Mouse (Mus musculus): ENCODE measurements at regions not wholly inside any gene's neighbourhood (a gene's known extent, or its start where the extent isn't known, plus 50 kb on each side); places are given as distances from the start of the nearest gene placed in this dataset.

- DNase-seq (ENCODE audit: low spot score): no peak
These were observed 518.5 kb downstream of the Rnf144a start for GRCm38 (mm10) chr12:25896543-25896942.

- DNase-seq (ENCODE audit: low spot score): no peak
These were observed 519.4 kb downstream of the Rnf144a start for GRCm38 (mm10) chr12:25895691-25896090.

DNA sequence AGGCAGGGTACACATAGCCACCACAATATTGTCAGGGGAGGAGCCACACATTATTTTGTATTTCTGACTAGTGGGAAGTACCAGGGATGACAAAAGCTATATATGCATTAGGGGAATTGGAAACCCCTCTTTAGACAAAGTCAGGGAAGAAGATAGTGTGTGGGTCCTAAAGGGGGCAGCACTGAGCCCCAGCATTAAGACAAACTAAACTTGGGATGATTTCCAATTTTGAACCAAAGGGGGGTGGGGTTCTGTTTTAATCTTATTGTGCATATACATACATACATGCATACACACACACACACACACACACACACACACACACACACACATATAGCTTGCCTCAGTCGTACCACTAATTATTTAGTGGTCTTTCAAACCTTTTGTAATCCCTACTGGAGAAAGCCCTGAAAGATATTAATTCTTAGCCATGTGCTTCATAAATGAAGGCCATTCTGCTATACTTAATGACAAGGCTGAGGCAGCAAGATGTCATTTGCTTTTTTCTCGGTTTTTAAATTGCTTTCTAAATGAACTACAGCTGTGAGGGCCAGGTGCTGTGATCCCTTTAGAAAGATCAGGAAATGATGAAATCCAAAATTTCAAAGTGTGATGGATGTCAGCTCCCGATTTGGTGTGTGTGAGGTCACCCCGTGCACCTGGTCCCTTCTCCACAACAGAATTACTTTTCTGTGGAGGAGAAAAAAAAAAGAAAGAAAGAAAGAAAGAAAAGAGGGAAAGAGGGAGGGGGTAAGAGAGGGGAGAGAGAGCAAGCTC, 523.5 kb downstream of the Rnf144a start:
- DNase-seq (ENCODE audit: low spot score): no peak

GRCm38 (mm10) chr12:25890722-25891121, 524.3 kb downstream of the Rnf144a start:
- DNase-seq (ENCODE audit: low spot score): peak; percentile 58

DNA sequence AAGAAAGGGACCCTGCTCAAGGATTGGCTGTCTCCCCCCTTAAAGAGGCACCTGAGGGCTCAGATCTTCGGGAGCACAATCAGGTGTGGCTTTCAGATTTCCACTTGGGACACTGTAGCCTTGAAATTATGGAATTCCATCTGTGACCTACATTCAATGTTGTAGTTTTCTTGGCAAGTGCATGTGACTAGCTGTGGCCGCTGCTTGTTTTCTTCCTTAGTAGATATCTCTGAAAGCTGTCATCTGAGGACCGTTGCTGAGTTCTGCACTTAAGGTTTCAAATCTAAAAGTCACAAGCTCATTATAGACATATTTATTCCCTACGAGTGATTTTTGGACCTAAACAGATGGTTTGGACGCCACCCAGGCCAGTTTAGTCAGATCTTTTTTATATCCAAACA, 531.3 kb downstream of the Rnf144a start:
- DNase-seq (ENCODE audit: low spot score): no peak

DNA sequence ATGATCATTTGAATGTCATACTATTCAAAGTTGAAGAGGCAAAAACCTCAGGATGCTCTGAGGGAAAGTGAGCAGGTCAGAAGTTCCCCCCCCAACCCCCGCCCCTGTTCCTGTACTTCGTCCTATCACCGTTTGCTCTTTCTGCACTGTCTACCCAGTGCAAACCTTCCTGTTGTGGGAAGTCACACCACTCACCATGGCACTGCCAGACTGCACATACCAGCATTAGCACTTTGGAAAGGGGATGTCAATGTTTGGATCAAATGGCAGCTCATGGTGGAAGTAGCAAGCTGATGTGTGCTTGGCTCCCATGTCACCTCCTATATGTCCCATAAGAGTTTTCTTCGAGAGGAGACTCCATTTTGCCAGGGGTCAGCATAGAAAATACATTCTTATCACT, 543.2 kb downstream of the Rnf144a start:
- DNase-seq (ENCODE audit: low spot score): no peak

DNA sequence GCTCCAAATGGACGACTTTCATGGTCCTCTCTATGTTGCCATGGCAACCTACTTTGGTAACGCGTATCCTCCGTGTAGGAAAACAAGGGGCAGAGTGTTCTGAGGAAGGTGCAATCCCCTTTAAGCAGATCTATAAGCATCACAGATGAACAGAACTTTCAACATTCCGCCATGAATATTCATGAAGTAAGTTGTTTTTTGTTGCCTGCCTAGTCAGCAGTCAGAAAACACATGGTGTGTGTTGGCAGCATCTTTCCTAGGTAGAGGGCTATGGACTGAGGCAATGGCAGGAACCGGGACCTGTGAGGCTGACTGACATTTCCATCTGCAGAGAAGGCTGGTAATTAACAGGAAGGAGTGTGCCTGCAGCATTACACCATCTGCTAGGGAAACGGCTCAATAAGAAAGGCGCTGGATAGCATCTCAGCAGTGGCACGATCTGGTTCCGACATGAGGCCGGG, 544.0 kb downstream of the Rnf144a start:
- no peak for DNase-seq (ENCODE audit: low spot score)

DNA sequence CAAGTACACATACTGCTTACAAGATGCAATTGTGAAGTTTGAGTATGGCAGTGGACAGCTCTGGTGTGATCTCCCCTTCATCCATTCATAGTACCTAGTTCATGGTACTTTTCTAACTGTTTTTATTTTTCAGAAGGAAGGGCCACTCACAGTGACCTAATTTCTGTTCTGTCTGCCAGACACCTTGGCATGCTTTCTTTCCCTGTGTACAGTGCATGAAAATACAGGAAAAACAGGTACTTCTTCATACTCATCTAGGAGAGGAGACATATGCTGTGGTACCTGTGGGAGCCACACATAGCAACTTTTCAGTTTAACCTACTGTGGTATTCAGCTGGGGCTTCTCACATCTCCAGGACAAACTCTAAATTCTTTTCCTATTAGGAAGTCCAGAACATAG, 545.2 kb downstream of the Rnf144a start:
- no peak for DNase-seq (ENCODE audit: low spot score)

DNA sequence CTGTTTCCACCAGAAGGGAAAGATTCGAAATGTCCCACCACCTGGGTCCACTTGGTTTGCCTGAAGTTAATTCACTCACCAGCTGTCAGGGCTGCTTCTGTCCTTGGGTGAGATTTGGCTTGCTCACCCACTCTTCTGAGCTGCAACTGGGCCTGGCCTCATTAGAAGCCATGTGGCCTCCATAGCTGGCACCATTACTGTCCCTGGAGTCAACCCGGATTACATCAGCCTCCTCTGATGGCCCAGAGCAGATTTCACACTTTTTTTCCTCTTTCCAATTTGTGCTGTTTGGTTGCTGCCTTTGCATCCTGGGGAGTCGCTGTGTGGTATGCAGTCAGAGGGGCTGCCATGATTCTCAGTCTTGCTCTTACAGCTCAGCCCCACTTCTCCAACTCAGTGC, 550.0 kb downstream of the Rnf144a start:
- DNase-seq (ENCODE audit: low spot score): no peak

- no peak for DNase-seq (ENCODE audit: low spot score)
These were observed 550.8 kb downstream of the Rnf144a start for GRCm38 (mm10) chr12:25864113-25864852.

DNA sequence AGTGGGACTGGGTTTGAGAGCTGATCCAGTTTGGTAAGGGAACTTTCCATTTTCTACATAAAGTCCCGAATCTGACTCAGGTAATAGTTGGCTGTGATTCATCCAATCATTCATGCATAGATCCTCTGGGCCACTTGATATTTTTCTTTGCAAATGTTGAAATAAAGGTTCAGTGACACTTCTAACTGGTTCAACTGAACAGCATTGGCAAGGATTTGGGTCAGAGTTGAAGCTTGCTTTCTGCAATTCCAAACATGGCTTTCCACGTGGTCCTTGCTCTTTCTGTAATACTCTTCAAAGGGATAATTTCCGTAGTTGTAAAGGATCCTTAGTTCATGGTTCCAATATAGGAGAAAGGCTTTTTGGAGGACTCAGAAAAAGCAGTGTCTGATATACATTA, 554.0 kb downstream of the Rnf144a start:
- DNase-seq (ENCODE audit: low spot score): no peak

GRCm38 (mm10) chr12:25858397-25858796, 556.7 kb downstream of the Rnf144a start:
- no peak for DNase-seq (ENCODE audit: low spot score)

GRCm38 (mm10) chr12:25830057-25830456, 585.0 kb downstream of the Rnf144a start:
- DNase-seq (ENCODE audit: low spot score): no peak

- no peak for DNase-seq (ENCODE audit: low spot score)
These were observed 587.1 kb downstream of the Rnf144a start for GRCm38 (mm10) chr12:25827961-25828360.

DNA sequence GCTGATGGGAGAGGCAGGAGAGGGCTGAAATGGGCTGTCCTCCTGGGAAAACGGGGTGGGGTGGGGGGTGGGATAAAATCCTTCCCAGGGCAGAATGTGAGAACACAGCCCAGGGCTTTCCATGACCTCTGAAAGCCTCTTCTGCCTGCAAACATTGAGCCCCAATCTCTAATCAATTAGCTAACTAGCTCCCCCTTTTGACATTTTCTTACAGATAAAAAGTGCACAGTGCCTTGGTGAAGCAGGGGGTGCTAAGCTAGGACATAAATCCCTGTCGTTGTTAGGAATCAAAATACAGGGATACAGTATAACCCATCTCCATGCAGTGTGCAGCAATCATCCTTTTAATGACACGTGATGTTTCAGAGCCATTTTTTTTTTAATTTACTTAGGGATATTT, 588.1 kb downstream of the Rnf144a start:
- DNase-seq (ENCODE audit: low spot score): no peak

- DNase-seq (ENCODE audit: low spot score): no peak
These were observed 588.6 kb downstream of the Rnf144a start for GRCm38 (mm10) chr12:25826451-25826850.

DNA sequence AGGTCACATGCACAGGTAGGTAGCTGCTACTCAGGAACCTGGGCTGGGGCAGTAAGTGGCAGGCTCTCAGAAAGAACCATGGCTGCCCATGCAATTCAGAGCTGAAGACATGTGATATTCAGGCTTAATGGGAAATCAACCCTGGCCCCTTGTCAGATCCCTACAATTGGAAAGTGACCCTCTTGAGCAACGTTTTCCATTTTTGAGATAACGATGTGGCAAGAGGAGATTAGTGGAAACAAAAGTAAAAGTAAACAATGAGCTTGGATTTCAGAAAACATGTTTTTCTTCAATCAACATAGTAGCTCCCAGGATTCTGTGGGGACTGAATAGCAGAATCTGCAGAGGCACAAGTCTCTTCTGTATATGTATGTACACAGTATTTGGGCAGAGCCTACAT, 598.8 kb downstream of the Rnf144a start:
- DNase-seq (ENCODE audit: low spot score): no peak

DNA sequence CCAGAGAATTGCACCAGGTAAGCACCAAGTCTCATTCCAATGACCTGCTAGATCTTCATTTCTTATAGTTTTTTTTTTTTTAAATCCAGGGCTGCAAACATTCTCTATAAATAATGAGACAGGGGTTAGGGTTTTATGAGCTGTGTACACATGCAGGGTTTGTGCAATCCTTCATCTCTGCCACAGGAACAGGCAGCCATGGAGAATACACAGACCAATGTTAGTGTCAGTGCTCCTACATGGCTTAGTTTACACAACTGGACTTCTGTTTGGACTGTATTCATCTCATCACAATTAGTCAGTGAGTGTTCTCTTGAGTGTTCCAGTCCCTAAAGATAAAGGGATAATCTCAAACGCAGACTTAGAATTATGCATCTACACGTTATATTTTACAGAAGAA, 620.0 kb downstream of the Rnf144a start:
- DNase-seq (ENCODE audit: low spot score): no peak

DNA sequence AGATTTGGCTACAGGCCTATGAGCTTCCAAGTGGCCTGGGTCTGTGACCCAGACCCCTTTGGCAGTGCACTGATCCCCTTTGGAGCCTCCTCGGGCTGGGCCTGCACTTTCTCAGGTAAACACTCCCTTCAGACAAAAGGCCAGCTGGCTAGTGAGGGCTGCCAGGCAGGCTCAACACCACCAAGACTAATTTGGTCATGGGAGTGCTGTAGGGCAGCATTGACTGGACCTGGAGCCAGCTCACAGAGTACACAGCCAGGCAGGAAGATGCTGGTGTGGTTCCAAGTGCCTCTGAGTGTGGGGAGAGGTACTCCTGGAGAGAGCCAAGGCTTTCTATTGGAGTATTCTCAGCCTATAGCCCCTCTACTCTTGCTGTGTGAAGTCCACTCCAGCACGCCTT, 620.5 kb downstream of the Rnf144a start:
- no peak for DNase-seq (ENCODE audit: low spot score)

DNA sequence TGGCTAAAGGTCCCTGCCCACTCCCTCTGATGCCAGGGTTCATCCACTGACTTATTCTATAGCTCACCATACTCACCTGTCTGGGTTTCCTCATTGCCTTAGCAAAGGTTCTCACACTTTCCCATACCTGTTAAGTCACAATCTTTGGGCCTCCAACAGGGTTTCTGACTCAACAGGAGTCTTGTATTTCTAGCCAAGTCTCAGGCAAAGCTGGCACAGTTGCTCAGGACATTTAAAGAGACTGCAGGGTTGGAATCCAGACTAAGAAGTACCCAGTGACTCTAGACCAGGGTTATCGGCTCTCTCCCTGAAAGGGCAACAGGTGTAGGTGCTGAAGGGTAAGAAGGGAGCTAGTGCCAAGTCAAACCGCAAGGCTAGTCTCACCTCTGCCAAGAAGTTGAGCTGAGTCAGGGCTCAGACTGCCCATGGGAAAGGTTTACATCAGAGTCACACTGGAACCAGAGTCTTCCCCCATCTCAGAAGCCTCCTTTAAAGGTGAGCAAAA, 622.4 kb downstream of the Rnf144a start:
- no peak for DNase-seq (ENCODE audit: low spot score)

DNA sequence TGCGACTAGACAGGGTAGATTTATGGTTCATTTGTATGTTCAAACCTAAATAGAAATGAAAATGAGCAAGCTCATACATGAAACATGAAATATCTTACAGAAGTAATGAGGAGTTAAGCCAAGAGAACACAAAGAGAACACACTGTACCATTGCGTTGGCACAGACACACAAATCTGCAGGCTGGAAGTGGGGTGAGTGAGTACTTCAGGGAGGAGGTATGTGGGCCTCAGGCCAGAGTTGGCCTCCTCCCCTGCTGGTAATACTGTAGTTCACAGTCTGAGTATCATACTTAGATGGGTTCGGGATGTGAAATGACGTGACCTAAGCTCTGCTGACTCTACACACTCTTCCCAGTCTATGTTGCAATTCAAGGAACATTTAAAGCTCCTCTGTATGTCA, 624.1 kb downstream of the Rnf144a start:
- DNase-seq (ENCODE audit: low spot score): no peak

GRCm38 (mm10) chr12:25785646-25786606, 629.1 kb downstream of the Rnf144a start:
- DNase-seq (ENCODE audit: low spot score): peak; percentile 42

Data from testis, postnatal 10 days (tissue).